Mouse (Mus musculus): Measurements from ENCODE around the gene Naaa. TPM values are rescaled to one million over a fixed set of nuclear protein-coding genes. Genes with fewer than 3 reads are reported as not detected.

The Naaa gene
- polyA plus RNA-seq, 1 experiment, result 6.6 TPM

DNA sequence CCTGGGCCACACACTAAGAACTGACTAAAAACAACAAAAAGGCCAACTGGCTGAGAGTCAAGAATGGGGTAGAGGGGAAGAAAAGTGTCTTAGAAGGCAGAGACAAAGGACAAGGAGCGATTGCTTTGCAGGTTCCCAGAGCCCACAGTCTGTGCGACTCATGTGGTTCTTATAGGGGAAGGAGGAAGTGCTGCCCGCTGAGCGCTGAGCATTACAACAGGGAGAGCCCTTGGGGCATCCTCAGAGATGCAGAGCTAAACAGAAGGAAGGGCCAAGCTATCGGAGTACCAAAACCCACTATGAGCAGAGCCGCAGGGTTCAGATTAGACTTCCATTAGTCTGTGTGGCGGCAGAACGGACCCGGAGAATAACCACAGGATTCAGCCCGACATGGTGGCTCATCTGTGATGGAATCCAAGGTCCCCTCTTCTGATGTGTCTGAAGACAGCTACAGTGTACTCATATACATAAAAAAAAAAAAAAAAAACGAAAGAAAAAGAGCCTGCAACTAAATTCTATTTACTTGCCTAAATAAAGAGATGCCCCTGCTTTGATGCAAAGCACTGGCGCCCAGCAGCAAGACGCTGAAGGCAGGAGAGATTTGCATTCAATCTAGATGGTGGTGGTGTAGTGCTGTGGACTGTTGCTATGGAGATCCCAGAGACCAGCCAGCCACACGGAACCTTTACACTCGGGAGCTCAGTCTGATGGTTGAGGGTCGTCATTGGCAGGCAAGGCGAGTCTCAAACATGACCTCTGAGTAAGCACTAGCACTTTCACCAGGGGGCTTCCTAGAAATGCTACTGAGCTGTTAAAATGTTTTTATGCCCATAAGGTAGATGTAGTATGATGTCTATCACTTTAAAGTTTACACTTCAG, 58.8 kb downstream of the Naaa start:
- WGBS, result 64% methylated on average over 17 of the region's 17 CpGs
- H3K4me3 ChIP-seq (replicated peaks; ENCODE audit: control insufficient read depth, low read depth, low read length), result no peak overlapping the region
- H3K4me1 ChIP-seq (ENCODE audit: control insufficient read depth, insufficient read depth, low read length), result no peaks in the 10 kb centered on the region
- TF ChIP-seq POLR2A (IDR thresholded peaks at IDR 0.05; ENCODE audit: borderline replicate concordance, control insufficient read depth, low read depth, low read length), result no peak
- TF ChIP-seq CTCF (IDR thresholded peaks at IDR 0.05; ENCODE audit: control insufficient read depth, insufficient read depth, low read length), result no peak
- H3K27ac ChIP-seq (ENCODE audit: control insufficient read depth, insufficient read depth, low read depth, low read length, poor library complexity), result no peak overlapping the region

DNA sequence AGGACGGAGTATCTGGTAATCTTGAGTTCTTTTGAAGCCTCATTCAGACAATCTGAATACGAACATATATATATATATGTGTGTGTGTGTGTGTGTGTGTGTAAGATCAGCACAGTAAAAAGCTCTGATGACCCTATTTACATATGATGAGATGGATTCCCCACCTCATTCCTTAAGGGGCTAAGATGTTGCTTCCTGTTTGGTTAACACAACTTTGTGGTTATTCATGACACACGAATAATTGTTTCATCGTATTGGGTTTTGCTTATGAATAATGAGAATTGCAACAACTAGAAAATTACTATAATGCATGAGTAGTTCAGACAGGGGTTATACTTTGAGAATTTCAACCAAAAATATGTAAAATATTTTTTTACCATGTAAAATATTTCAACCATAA, 62.7 kb downstream of the Naaa start, which contains the start of gene U90926:
TSS of gene U90926 (minus strand) at position 101 of the 400 bp plus-strand sequence.
- WGBS, result 69% methylated on average over 4 of the region's 4 CpGs
- H3K4me1 ChIP-seq (ENCODE audit: control insufficient read depth, insufficient read depth, low read length), result no peaks in the 10 kb centered on the region
- no peak within 1 kb of the TSS for H3K27ac ChIP-seq (ENCODE audit: control insufficient read depth, insufficient read depth, low read depth, low read length, poor library complexity)
- TF ChIP-seq POLR2A (IDR thresholded peaks at IDR 0.05; ENCODE audit: borderline replicate concordance, control insufficient read depth, low read depth, low read length), result no peak
- no peak for TF ChIP-seq CTCF (IDR thresholded peaks at IDR 0.05; ENCODE audit: control insufficient read depth, insufficient read depth, low read length)
- H3K4me3 ChIP-seq (replicated peaks; ENCODE audit: control insufficient read depth, low read depth, low read length), result no peak within 1 kb of the TSS

DNA sequence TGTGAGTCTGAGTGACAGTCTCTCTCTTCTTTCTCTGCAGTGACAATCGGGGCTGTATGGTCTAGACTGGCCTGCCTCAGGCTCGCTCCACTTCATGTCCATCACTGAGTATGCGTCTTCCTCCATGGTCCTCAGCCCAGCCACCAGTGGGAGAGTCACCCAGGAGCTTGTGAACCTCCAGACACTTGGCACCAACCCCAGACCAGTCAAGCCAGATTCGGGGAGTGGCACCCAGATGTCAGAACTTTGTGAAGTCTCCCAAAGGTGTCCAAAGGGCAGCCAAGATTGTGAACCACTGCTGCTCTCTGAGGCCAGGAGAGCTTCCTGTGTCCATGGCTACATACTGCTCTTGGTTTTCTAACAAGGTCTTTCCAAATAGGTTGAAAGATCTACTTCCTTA, 65.7 kb downstream of the Naaa start:
- Histone ChIP-seq H3K4me1 (ENCODE audit: control insufficient read depth, insufficient read depth, low read length) (no peaks in the 10 kb centered on the region), H3K27ac (ENCODE audit: control insufficient read depth, insufficient read depth, low read depth, low read length, poor library complexity) (no peak overlapping the region), H3K4me3 (replicated peaks; ENCODE audit: control insufficient read depth, low read depth, low read length) (no peak overlapping the region)
- TF ChIP-seq POLR2A (IDR thresholded peaks at IDR 0.05; ENCODE audit: borderline replicate concordance, control insufficient read depth, low read depth, low read length) (no peak), CTCF (IDR thresholded peaks at IDR 0.05; ENCODE audit: control insufficient read depth, insufficient read depth, low read length) (no peak)
- 83% methylated on average over 4 of the region's 4 CpGs for WGBS

DNA sequence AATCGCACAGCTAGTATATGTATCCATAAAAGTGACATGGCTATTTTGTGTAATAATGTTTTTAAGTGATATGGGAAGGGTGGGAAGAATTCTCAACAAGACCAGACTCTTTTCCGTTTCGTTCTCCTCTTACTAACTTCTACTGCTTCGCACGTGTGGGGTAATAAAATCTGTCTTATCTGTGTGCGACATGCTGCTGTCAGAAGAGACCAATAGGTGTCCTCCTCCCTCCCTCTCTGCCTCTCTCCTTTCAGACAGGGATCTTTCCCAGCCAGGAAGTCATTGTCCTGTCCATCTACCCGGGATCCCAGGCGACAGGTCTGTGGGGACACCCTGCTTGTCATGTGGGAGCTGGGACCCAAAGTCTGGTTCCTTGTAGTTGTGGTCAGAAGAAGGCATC, 67.8 kb downstream of the Naaa start:
- no peaks in the 10 kb centered on the region for H3K4me1 ChIP-seq (ENCODE audit: control insufficient read depth, insufficient read depth, low read length)
- H3K4me3 ChIP-seq (replicated peaks; ENCODE audit: control insufficient read depth, low read depth, low read length), result no peak overlapping the region
- H3K27ac ChIP-seq (ENCODE audit: control insufficient read depth, insufficient read depth, low read depth, low read length, poor library complexity), result no peak overlapping the region
- WGBS, result 69% methylated on average over 8 of the region's 8 CpGs
- no peak for TF ChIP-seq POLR2A (IDR thresholded peaks at IDR 0.05; ENCODE audit: borderline replicate concordance, control insufficient read depth, low read depth, low read length)
- no peak for TF ChIP-seq CTCF (IDR thresholded peaks at IDR 0.05; ENCODE audit: control insufficient read depth, insufficient read depth, low read length)

Other genes starting within 250 kb of the Naaa start
- 0.25 and 1.00 TPM in 2 replicates for gene Cdkl2, start 234.3 kb downstream of the Naaa start, polyA plus RNA-seq (2011; ENCODE audit: insufficient read depth, insufficient read length, low replicate concordance, missing spikeins)
- gene G3bp2, start 194.5 kb downstream of the Naaa start, polyA plus RNA-seq (2011; ENCODE audit: insufficient read depth, insufficient read length, low replicate concordance, missing spikeins), result 22.7 and 46.8 TPM in 2 replicates
- gene Uso1, start 140.2 kb downstream of the Naaa start, polyA plus RNA-seq (2011; ENCODE audit: insufficient read depth, insufficient read length, low replicate concordance, missing spikeins), result 16.3 and 23.1 TPM in 2 replicates
- not detected in 2 replicates for gene U90926, start 62.8 kb downstream of the Naaa start, polyA plus RNA-seq (2011; ENCODE audit: insufficient read depth, insufficient read length, low replicate concordance, missing spikeins)
- gene Ppef2, start 21.9 kb downstream of the Naaa start, polyA plus RNA-seq (2011; ENCODE audit: insufficient read depth, insufficient read length, low replicate concordance, missing spikeins), result not detected in 2 replicates
- gene Sdad1, start 32.3 kb upstream of the Naaa start, polyA plus RNA-seq (2011; ENCODE audit: insufficient read depth, insufficient read length, low replicate concordance, missing spikeins), result 8.9 and 14.1 TPM in 2 replicates
- 1.3 and 1.7 TPM in 2 replicates for gene Cxcl9, start 49.9 kb upstream of the Naaa start, polyA plus RNA-seq (2011; ENCODE audit: insufficient read depth, insufficient read length, low replicate concordance, missing spikeins)
- 2.4 TPM in 1 of 2 replicates, not detected in the other for gene Art3, start 53.7 kb upstream of the Naaa start, polyA plus RNA-seq (2011; ENCODE audit: insufficient read depth, insufficient read length, low replicate concordance, missing spikeins)
- 1.2 and 4.0 TPM in 2 replicates for gene Cxcl10, start 70.7 kb upstream of the Naaa start, polyA plus RNA-seq (2011; ENCODE audit: insufficient read depth, insufficient read length, low replicate concordance, missing spikeins)
- gene Nup54, start 157.0 kb upstream of the Naaa start, polyA plus RNA-seq (2011; ENCODE audit: insufficient read depth, insufficient read length, low replicate concordance, missing spikeins), result 7.8 and 19.4 TPM in 2 replicates
- 6.8 and 16.7 TPM in 2 replicates for gene Scarb2, start 228.7 kb upstream of the Naaa start, polyA plus RNA-seq (2011; ENCODE audit: insufficient read depth, insufficient read length, low replicate concordance, missing spikeins)

All from bone marrow, adult 2 months (tissue).